Mouse (Mus musculus): ENCODE measurements at regions not wholly inside any gene's neighbourhood (a gene's known extent, or its start where the extent isn't known, plus 50 kb on each side); places are given as distances from the start of the nearest gene placed in this dataset.

- TF ChIP-seq POLR2A (IDR thresholded peaks at IDR 0.05; ENCODE audit: borderline replicate concordance, extremely low read depth, insufficient read depth, insufficient read length, poor library complexity, severe bottlenecking) (no peak), CTCF (IDR thresholded peaks at IDR 0.05; ENCODE audit: borderline replicate concordance, extremely low read depth, insufficient read depth, insufficient read length) (no peak)
These were observed 202.1 kb upstream of the Daam1 start for GRCm38 (mm10) chr12:71628796-71629195.

Data from brain, embryonic 14.5 days (tissue).